Comparison of ENCODE assay signal across 7 mouse cellular contexts in genomic region chr19:4338162-4338561, GRCm38 (mm10). TPM values are rescaled to one million over a fixed set of nuclear protein-coding genes. Genes with fewer than 3 reads are reported as not detected.
A peak's percentile ranks its signal among the peaks of the same experiment; 100 is the strongest.
DNase-seq lines count a peak whose midpoint lies in the region; ATAC-seq and TF ChIP-seq lines count a peak whose summit lies in the region.

No protein-coding gene starts in this region.

- H3K27ac ChIP-seq in kidney, adult 2 months (ENCODE audit: insufficient read depth, low read depth, low read length): no peak overlapping the region
- no peak overlapping the region for H3K27ac ChIP-seq in kidney, embryonic 15.5 days
- no peak overlapping the region for H3K27ac ChIP-seq in ES-Bruce4 (ENCODE audit: insufficient read depth, low read length)
- no peak overlapping the region for H3K27ac ChIP-seq in bone marrow, adult 2 months (ENCODE audit: control insufficient read depth, insufficient read depth, low read depth, low read length, poor library complexity)
- H3K27ac ChIP-seq in gastrocnemius, adult 2 months: 0 out of 2 replicates have a peak overlapping the region, but pooled peaks have one; percentile 3

- WGBS in kidney, adult 2 months: 2% methylated on average over 2 of the region's 2 CpGs
- WGBS in kidney, embryonic 15.5 days: 33% methylated on average over 2 of the region's 2 CpGs
- WGBS in bone marrow, adult 2 months: 5% methylated on average over 2 of the region's 2 CpGs

- H3K36me3 ChIP-seq in kidney, adult 2 months (ENCODE audit: control insufficient read depth, insufficient read depth, low read length): no peaks in the 10 kb centered on the region
- peaks cover 60% of the 10 kb centered on the region for H3K36me3 ChIP-seq in kidney, embryonic 15.5 days
- peaks cover 7% of the 10 kb centered on the region for H3K36me3 ChIP-seq in ES-Bruce4 (ENCODE audit: control insufficient read depth, insufficient read depth, low read length, poor library complexity, severe bottlenecking)

- no peak for TF ChIP-seq POLR2A in kidney, adult 2 months (IDR thresholded peaks at IDR 0.05; ENCODE audit: low read depth, low read length)
- TF ChIP-seq POLR2A in ES-Bruce4 (IDR thresholded peaks at IDR 0.05; ENCODE audit: insufficient read depth, low read length): no peak
- TF ChIP-seq POLR2A in bone marrow, adult 2 months (IDR thresholded peaks at IDR 0.05; ENCODE audit: borderline replicate concordance, control insufficient read depth, low read depth, low read length): no peak

- peak; percentile 84 for DNase-seq in kidney, adult 2 months
- DNase-seq in gastrocnemius, adult 2 months: peak; percentile 66
- peak; percentile 45 for DNase-seq in left cerebral cortex, postnatal 4 days
- peak; percentile 51 for DNase-seq in skeletal muscle tissue, adult 2 months (ENCODE audit: low read depth, low spot score)

- H3K4me2 ChIP-seq in kidney, embryonic 15.5 days: no peak overlapping the region

- H3K9me3 ChIP-seq in kidney, embryonic 15.5 days (replicated peaks): no peaks in the 10 kb centered on the region
- no peaks in the 10 kb centered on the region for H3K9me3 ChIP-seq in ES-Bruce4 (replicated peaks; ENCODE audit: control insufficient read depth, insufficient read depth, low read length, poor library complexity, severe bottlenecking)

- no peak for ATAC-seq in kidney, embryonic 15.5 days (replicated peaks; ENCODE audit: low FRiP score)

- no peak overlapping the region for H3K9ac ChIP-seq in kidney, embryonic 15.5 days
- H3K9ac ChIP-seq in ES-Bruce4 (ENCODE audit: low read depth, poor library complexity, severe bottlenecking): no peak overlapping the region

- H3K4me1 ChIP-seq in kidney, adult 2 months (ENCODE audit: control insufficient read depth, insufficient read depth, low read length): no peaks in the 10 kb centered on the region; the same call in 1 of the 2 replicates
- peaks cover 13% of the 10 kb centered on the region for H3K4me1 ChIP-seq in kidney, embryonic 15.5 days
- H3K4me1 ChIP-seq in ES-Bruce4 (ENCODE audit: control insufficient read depth, insufficient read depth, low read length): no peaks in the 10 kb centered on the region
- H3K4me1 ChIP-seq in bone marrow, adult 2 months (ENCODE audit: control insufficient read depth, insufficient read depth, low read length): peaks cover 2% of the 10 kb centered on the region; the same call in 1 of the 2 replicates

- intact Hi-C loops in gastrocnemius, adult 2 months (cut with DNase I): loop anchor here (2.0 to 5.0 kb wide), 2 partner anchors 44 to 79 kb away; no protein-coding TSS in a partner anchor
- intact Hi-C loops in left cerebral cortex, postnatal 4 days (cut with DNase I): loop anchor here (10.0 kb wide), 1 partner anchor 107 kb away; no protein-coding TSS in a partner anchor

- no peak overlapping the region for H3K4me3 ChIP-seq in kidney, adult 2 months (ENCODE audit: insufficient read depth, low read depth, low read length)
- no peak overlapping the region for H3K4me3 ChIP-seq in kidney, embryonic 15.5 days (replicated peaks)
- H3K4me3 ChIP-seq in ES-Bruce4 (ENCODE audit: low read depth, low read length): no peak overlapping the region
- no peak overlapping the region for H3K4me3 ChIP-seq in bone marrow, adult 2 months (replicated peaks; ENCODE audit: control insufficient read depth, low read depth, low read length)
- H3K4me3 ChIP-seq in gastrocnemius, adult 2 months: no peak overlapping the region

- TF ChIP-seq CTCF in kidney, adult 2 months (conservative IDR thresholded peaks at IDR 0.05; ENCODE audit: insufficient read depth, insufficient read length, low read depth, low read length): peak; percentile 81
- TF ChIP-seq CTCF in ES-Bruce4 (IDR thresholded peaks at IDR 0.05; ENCODE audit: low read depth, low read length): peak; percentile 20
- TF ChIP-seq CTCF in bone marrow, adult 2 months (IDR thresholded peaks at IDR 0.05; ENCODE audit: control insufficient read depth, insufficient read depth, low read length): peak; percentile 59
- TF ChIP-seq CTCF in gastrocnemius, adult 2 months (IDR thresholded peaks at IDR 0.05): peak; percentile 87

- H3K27me3 ChIP-seq in kidney, adult 2 months (replicated peaks; ENCODE audit: control insufficient read depth, insufficient read depth, low read length): no peaks in the 10 kb centered on the region
- H3K27me3 ChIP-seq in kidney, embryonic 15.5 days: no peaks in the 10 kb centered on the region
- no peaks in the 10 kb centered on the region for H3K27me3 ChIP-seq in ES-Bruce4 (ENCODE audit: control insufficient read depth, insufficient read depth, low read length, poor library complexity, severe bottlenecking)

- TF ChIP-seq EP300 in ES-Bruce4 (IDR thresholded peaks at IDR 0.05; ENCODE audit: insufficient read depth, low read depth, low read length): no peak

RNA-seq across cellular contexts. Expression of gene Grk2, which starts 32.1 kb away (rescaled TPM):
- polyA plus RNA-seq in kidney, adult 2 months (2012; rRNA removed): 56.7 and 60.3 TPM in 2 replicates
- polyA plus RNA-seq in kidney, embryonic 15.5 days (2015; fragmentation: Nextera tagmentation; extraction: Ambion mirVana): 15.7 and 17.9 TPM in 2 replicates
- 40.2 and 46.4 TPM in 2 replicates for polyA plus RNA-seq in ES-Bruce4 (2011; ENCODE audit: insufficient read depth, insufficient read length, low read depth, missing spikeins)
- polyA plus RNA-seq in bone marrow, adult 2 months (2011; ENCODE audit: insufficient read depth, insufficient read length, low replicate concordance, missing spikeins): 153 and 243 TPM in 2 replicates
- 10 to 100 TPM; 56.6 to 61.2 TPM for total RNA-seq in gastrocnemius, adult 2 months (2021)
- 100 to 1,000 TPM; 143 to 167 TPM for total RNA-seq in left cerebral cortex, postnatal 4 days (2021)

RNA-seq across cellular contexts. Expression of gene Ankrd13d, which starts 55.2 kb away (rescaled TPM):
- polyA plus RNA-seq in kidney, adult 2 months (2012; rRNA removed): 4.2 and 5.1 TPM in 2 replicates
- polyA plus RNA-seq in kidney, embryonic 15.5 days (2015; fragmentation: Nextera tagmentation; extraction: Ambion mirVana): 8.3 and 8.5 TPM in 2 replicates
- polyA plus RNA-seq in ES-Bruce4 (2011; ENCODE audit: insufficient read depth, insufficient read length, low read depth, missing spikeins): 4.9 and 6.5 TPM in 2 replicates
- polyA plus RNA-seq in bone marrow, adult 2 months (2011; ENCODE audit: insufficient read depth, insufficient read length, low replicate concordance, missing spikeins): 8.4 and 53.2 TPM in 2 replicates
- total RNA-seq in gastrocnemius, adult 2 months (2021): under 1 TPM; 0.45 to 0.64 TPM
- total RNA-seq in left cerebral cortex, postnatal 4 days (2021): 10 to 100 TPM; 98.4 to 99.3 TPM

RNA-seq across cellular contexts. Expression of gene Kdm2a, which starts 59.9 kb away (rescaled TPM):
- 74.3 and 89.5 TPM in 2 replicates for polyA plus RNA-seq in kidney, adult 2 months (2012; rRNA removed)
- 50.2 and 57.4 TPM in 2 replicates for polyA plus RNA-seq in kidney, embryonic 15.5 days (2015; fragmentation: Nextera tagmentation; extraction: Ambion mirVana)
- polyA plus RNA-seq in ES-Bruce4 (2011; ENCODE audit: insufficient read depth, insufficient read length, low read depth, missing spikeins): 68.0 and 78.4 TPM in 2 replicates
- polyA plus RNA-seq in bone marrow, adult 2 months (2011; ENCODE audit: insufficient read depth, insufficient read length, low replicate concordance, missing spikeins): 29.2 and 38.9 TPM in 2 replicates
- 10 to 100 TPM; 39.1 to 39.7 TPM for total RNA-seq in gastrocnemius, adult 2 months (2021)
- total RNA-seq in left cerebral cortex, postnatal 4 days (2021): 10 to 100 TPM; 71.2 to 80.9 TPM

Comparison
In these comparisons a context has a peak if more than half of its experiments do, and no peak if none do; other contexts are left out.
1. CTCF ChIP-seq: peak in every context shown above with its lines; median percentile 87 in gastrocnemius, adult 2 months; 81 in kidney, adult 2 months; 59 in bone marrow, adult 2 months; 20 in ES-Bruce4.